Mouse (Mus musculus): Measurements from ENCODE around the gene Psmb8.

Psmb8 gene

GRCm38 (mm10) chr17:34240366-34240765 is 42.8 kb downstream of the Psmb8 start:
- in situ Hi-C loops (cut with MboI, MseI): loop anchor here (10.0 kb wide), 1 partner anchor 114 kb away; the partner anchor contains the start of gene Btnl2

GRCm38 (mm10) chr17:34240916-34241315 is 43.4 kb downstream of the Psmb8 start:
- in situ Hi-C loops (cut with MboI, MseI): loop anchor here (10.0 kb wide), 1 partner anchor 114 kb away; the partner anchor contains the start of gene Btnl2

GRCm38 (mm10) chr17:34244656-34245055 is 47.1 kb downstream of the Psmb8 start:
- in situ Hi-C loops (cut with MboI, MseI): loop anchor here (10.0 kb wide), 1 partner anchor 110 kb away; the partner anchor contains the start of gene Btnl2

- in situ Hi-C loops (cut with MboI, MseI): loop anchor here (10.0 kb wide), 1 partner anchor 108 kb away; the partner anchor contains the start of gene Btnl2
Observed at GRCm38 (mm10) chr17:34247047-34247446, 49.5 kb downstream of the Psmb8 start.

- in situ Hi-C loops (cut with MboI, MseI): loop anchor here (10.0 kb wide), 1 partner anchor 106 kb away; the partner anchor contains the start of gene Btnl2
Observed at GRCm38 (mm10) chr17:34248764-34249163, 51.2 kb downstream of the Psmb8 start.

GRCm38 (mm10) chr17:34249361-34249760 is 51.8 kb downstream of the Psmb8 start:
- in situ Hi-C loops (cut with MboI, MseI): loop anchor here (10.0 kb wide), 1 partner anchor 105 kb away; the partner anchor contains the start of gene Btnl2

GRCm38 (mm10) chr17:34249878-34250277 is 52.4 kb downstream of the Psmb8 start:
- in situ Hi-C loops (cut with MboI, MseI): loop anchor here (10.0 to 25.0 kb wide), 2 partner anchors 105 to 1962 kb away; partner anchors contain the start of gene Btnl2

Data from T-helper 1 cell (primary cell).